Mouse (Mus musculus) lung, adult 2 months (tissue): ENCODE data around the gene Hoxb9. TPM values are rescaled to one million over a fixed set of nuclear protein-coding genes. Genes with fewer than 3 reads are reported as not detected.

Experiments
- DNase-seq: peaks from one replicate; pipeline ENCODE4 v3.0.0; 2022
- H3K4me1 ChIP-seq: fragments of 200-500 bp; 2 replicates; pipeline ENCODE4 v1.6.1; 2011; ENCODE audit warnings: low read length; ENCODE audit not compliant: control insufficient read depth, insufficient read depth
- H3K4me3 ChIP-seq: fragments of 200-500 bp; replicated peaks from 2 replicates; pipeline ENCODE3; 2011; ENCODE audit warnings: low read depth, mild to moderate bottlenecking, control low read depth, low read length; ENCODE audit errors: extremely low read depth
- CTCF ChIP-seq: fragments of 200-500 bp; IDR thresholded peaks from 2 replicates; pipeline ENCODE4 v1.5.1; 2011; ENCODE audit warnings: mild to moderate bottlenecking, low read length, control low read depth; ENCODE audit not compliant: insufficient read depth
- POLR2A ChIP-seq: fragments of 200-500 bp; IDR thresholded peaks from 2 replicates; pipeline ENCODE4 v1.6.1; 2011; ENCODE audit warnings: low read depth, mild to moderate bottlenecking, control low read depth, low read length, borderline replicate concordance; ENCODE audit errors: extremely low read depth
- WGBS: fragments of 180-500 bp; shearing (Covaris S2); methylation state at CpG from one replicate; pipeline ENCODE4 v1.1.7; 2018; 5-methylcytosine and 5-hydroxymethylcytosine counted together
- polyA plus RNA-seq: library from polyadenylated mRNA; depleted of rRNA; stranded (reverse); fragments of >200 nt; gene quantifications from 2 replicates; pipeline ENCODE4 v1.2.3, GENCODE M21; 2012

Hoxb9 gene
- polyA plus RNA-seq, 1 experiment = not detected

- Histone ChIP-seq H3K4me1 (no peaks in the 10 kb centered on the region), H3K4me3 (no peak overlapping the region)
- no peak for TF ChIP-seq CTCF
- no peak for TF ChIP-seq POLR2A
- WGBS = 10% methylated on average over 14 of the region's 14 CpGs
- DNase-seq = no peak
Observed at GRCm38 (mm10) chr11:96255996-96256445, 15.2 kb upstream of the Hoxb9 start.

GRCm38 (mm10) chr11:96257141-96257540 lies 14.1 kb upstream of the Hoxb9 start:
- TF ChIP-seq POLR2A (no peak), CTCF (no peak)
- WGBS = 41% methylated on average over 2 of the region's 2 CpGs
- no peak for DNase-seq
- Histone ChIP-seq H3K4me3 (no peak overlapping the region), H3K4me1 (no peaks in the 10 kb centered on the region)

DNA sequence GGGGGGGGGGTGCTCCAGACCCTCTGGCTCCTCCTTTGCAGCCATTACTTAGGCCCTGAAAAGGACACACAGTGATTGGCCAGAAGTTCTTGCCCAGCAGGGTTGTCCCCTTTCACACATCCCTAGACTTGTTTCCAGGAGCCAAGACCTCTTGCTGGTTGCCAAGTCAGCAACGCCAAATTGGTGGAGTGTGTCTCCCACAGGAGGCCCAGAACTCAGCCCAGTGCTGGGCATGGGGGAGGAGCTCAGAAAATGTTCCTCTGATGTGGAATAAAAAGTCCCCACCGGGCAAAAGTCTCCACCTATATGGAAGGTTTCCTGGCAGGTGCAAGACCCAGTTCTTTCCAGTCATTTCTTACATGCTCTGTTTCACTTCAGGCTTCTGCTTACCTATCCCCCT lies 12.2 kb upstream of the Hoxb9 start:
- Histone ChIP-seq H3K4me3 (no peak overlapping the region), H3K4me1 (no peaks in the 10 kb centered on the region)
- DNase-seq = no peak
- WGBS = 9% methylated on average over 2 of the region's 2 CpGs
- TF ChIP-seq CTCF = no peak
- TF ChIP-seq POLR2A = no peak

DNA sequence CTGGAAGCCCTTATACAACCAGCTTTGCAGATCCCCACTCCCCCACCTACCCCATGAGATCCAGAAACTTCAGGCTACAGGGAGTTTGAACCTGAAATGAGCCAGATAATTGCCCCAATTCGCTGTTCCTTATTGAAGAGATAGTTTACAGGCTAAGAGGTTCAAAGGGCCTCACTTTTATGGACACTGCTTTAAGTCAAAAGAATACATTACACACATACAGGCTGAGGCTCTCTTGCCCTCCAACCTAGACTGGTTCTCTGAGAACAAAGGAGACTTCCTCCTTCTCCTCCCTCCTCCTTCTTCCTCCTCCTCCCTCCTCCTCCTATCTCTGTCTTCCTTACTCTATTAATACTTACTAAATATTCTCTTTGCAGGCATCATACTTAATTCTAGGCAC lies 11.7 kb upstream of the Hoxb9 start:
- Histone ChIP-seq H3K4me3 (no peak overlapping the region), H3K4me1 (no peaks in the 10 kb centered on the region)
- DNase-seq = no peak
- no peak for TF ChIP-seq CTCF
- no peak for TF ChIP-seq POLR2A
- WGBS = 3% methylated on average over 1 of the region's 1 CpGs

- TF ChIP-seq CTCF (no peak), POLR2A (no peak)
- 6% methylated on average over 23 of the region's 23 CpGs for WGBS
- Histone ChIP-seq H3K4me1 (no peaks in the 10 kb centered on the region), H3K4me3 (no peak overlapping the region)
- DNase-seq = no peak
Observed at GRCm38 (mm10) chr11:96260310-96260970, 10.8 kb upstream of the Hoxb9 start.

DNA sequence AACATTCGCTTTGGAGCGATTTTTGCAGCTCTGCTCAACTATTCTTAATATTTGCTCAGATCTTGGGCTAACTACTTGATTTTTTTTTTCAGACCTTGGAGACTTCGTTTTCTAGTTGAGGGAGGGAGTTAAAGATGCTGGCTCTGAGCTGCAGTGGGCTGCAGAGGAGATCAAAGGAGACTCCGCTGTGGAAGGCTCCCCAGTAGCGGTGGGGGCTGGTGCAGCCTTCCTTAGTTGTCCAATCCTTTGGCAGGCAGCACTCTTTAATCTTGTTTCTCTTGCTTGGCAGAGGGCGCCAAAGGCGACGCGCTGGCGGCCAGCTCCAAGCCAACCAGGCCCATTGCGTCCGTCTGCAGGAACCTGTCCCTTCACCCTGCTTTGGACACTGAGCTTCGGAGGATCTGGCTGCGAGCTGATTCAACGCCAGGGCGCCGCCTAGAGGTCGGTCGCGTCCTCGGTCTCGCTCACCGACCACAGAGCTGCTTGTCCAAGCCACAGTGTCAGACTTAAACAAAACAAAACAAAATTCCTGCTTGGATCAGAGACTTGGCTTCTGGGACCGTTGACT lies 9.8 kb upstream of the Hoxb9 start:
- no peak overlapping the region for H3K4me3 ChIP-seq
- TF ChIP-seq POLR2A (no peak), CTCF (peak; percentile 72)
- DNase-seq = peak; percentile 55

GRCm38 (mm10) chr11:96262262-96262830 lies 8.9 kb upstream of the Hoxb9 start:
- no peaks in the 10 kb centered on the region for H3K4me1 ChIP-seq
- H3K4me3 ChIP-seq = no peak overlapping the region
- DNase-seq = no peak
- WGBS = 15% methylated on average over 6 of the region's 6 CpGs
- TF ChIP-seq CTCF = no peak

More for the DNA sequence above, 9.8 kb upstream of the Hoxb9 start:
- 4% methylated on average over 24 of the region's 24 CpGs for WGBS
- H3K4me1 ChIP-seq = no peaks in the 10 kb centered on the region

- H3K4me3 ChIP-seq = no peak overlapping the region
- H3K4me1 ChIP-seq = no peaks in the 10 kb centered on the region
- WGBS = 10% methylated on average over 33 of the region's 33 CpGs
- TF ChIP-seq POLR2A (no peak), CTCF (no peak)
- DNase-seq = no peak
Observed at GRCm38 (mm10) chr11:96263636-96264389, 7.4 kb upstream of the Hoxb9 start.

DNA sequence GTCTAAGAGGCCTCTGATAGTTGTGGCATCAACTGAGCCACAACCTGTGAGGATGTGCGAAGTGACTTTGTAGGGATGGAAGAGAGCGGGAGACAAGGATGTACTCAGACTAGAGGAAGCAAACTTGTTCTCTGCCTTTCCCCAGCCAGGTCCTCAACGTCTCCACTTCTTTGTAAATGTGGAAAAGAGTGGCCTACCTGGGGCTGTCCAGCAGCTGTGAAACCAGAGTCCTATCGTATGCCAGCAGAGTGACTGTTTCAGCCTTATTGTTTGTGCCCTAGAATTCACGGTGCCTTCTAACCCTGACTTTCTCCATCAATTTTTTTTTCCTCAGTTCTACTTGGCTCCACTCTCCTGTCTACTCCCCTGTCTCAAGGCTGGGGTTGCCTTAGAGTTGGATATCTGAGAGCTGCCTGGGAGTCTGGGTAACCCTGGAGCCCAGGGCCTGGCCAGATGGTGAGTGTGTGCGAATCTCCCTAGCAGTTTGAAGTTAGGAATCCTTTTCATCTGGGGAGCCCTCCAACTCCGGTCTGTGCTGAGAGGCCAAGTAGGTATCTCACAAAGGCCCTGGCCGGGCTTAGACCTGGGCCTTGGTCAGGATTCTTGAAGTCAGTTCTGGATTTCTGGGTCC lies 6.8 kb upstream of the Hoxb9 start:
- Histone ChIP-seq H3K4me3 (no peak overlapping the region), H3K4me1 (no peaks in the 10 kb centered on the region)
- no peak for DNase-seq
- TF ChIP-seq POLR2A (no peak), CTCF (no peak)
- WGBS = 32% methylated on average over 8 of the region's 8 CpGs
